Mouse (Mus musculus): ENCODE measurements at regions not wholly inside any gene's neighbourhood (a gene's known extent, or its start where the extent isn't known, plus 50 kb on each side); places are given as distances from the start of the nearest gene placed in this dataset.

GRCm38 (mm10) chr15:96137945-96138344 is 149.4 kb upstream of the Arid2 start:
- TF ChIP-seq CTCF (conservative IDR thresholded peaks at IDR 0.05; ENCODE audit: low read length) (no peak), POU5F1 (IDR thresholded peaks at IDR 0.05; ENCODE audit: borderline replicate concordance, low read length) (no peak), NANOG (IDR thresholded peaks at IDR 0.05; ENCODE audit: borderline replicate concordance, low read length) (no peak)
